Mouse (Mus musculus): ENCODE results near the gene 2210016L21Rik.

DNA sequence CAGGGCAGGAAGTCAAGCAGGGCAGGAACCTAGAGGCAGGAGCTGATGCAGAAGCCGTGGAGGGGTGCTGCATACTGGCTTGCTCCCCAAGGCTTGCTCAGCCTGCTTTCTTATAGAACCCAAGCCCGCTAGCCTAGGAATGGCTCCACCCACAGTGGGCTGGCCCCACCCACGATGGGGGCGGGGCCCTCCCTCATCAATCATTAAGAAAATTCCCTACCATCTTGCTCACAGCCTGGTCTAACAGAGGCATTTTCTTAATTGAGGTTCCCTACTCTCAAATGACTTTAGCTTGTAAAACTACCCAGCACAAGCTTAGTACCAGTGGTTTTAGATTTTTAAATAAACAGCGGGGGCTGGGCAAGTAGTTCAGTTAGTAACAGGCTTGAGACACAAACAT lies 10.3 kb upstream of the 2210016L21Rik start:
- TF ChIP-seq CEBPB (IDR thresholded peaks at IDR 0.05; ENCODE audit: insufficient read depth, poor library complexity, severe bottlenecking): no peak
- TF ChIP-seq POLR2A (IDR thresholded peaks at IDR 0.05; ENCODE audit: insufficient read length, low read depth): no peak
- no peak for TF ChIP-seq USF1 (IDR thresholded peaks at IDR 0.05; ENCODE audit: low read depth)
- TF ChIP-seq TCF12 (IDR thresholded peaks at IDR 0.05; ENCODE audit: insufficient read depth, poor library complexity, severe bottlenecking): no peak
- TF ChIP-seq TCF3 (IDR thresholded peaks at IDR 0.05; ENCODE audit: insufficient read length, low read depth): no peak
- no peak for TF ChIP-seq E2F4 (IDR thresholded peaks at IDR 0.05; ENCODE audit: insufficient read depth)
- TF ChIP-seq MAX (IDR thresholded peaks at IDR 0.05; ENCODE audit: low read depth): no peak
- TF ChIP-seq MYOD1 (IDR thresholded peaks at IDR 0.05; ENCODE audit: control insufficient read depth in 1 of 3, insufficient read length in 2 of 3, low read depth in 2 of 3): no peak
- TF ChIP-seq POLR2AphosphoS2 (IDR thresholded peaks at IDR 0.05; ENCODE audit: insufficient read length, low read depth): no peak
- no peak for TF ChIP-seq MYOG (IDR thresholded peaks at IDR 0.05; ENCODE audit: control insufficient read depth in 1 of 3, insufficient read depth in 1 of 3, insufficient read length in 2 of 3, low read depth in 2 of 3)
- TF ChIP-seq REST (IDR thresholded peaks at IDR 0.05; ENCODE audit: insufficient read depth, insufficient read length): no peak

Data from myocyte (in vitro differentiated cells).